Mouse (Mus musculus) brown adipose tissue, adult 24 weeks (tissue): ENCODE results near the gene Sos2. TPM values are rescaled to one million over a fixed set of nuclear protein-coding genes. Genes with fewer than 3 reads are reported as not detected.

Source experiments
- H3K27ac ChIP-seq: fragments of 200-500 bp; replicated peaks from 2 replicates; pipeline ENCODE4 v1.5.1; 2012; ENCODE audit warnings: low read depth, mild to moderate bottlenecking, low read length
- H3K4me1 ChIP-seq: fragments of 200-500 bp; 2 replicates; pipeline ENCODE4 v1.6.1; 2012; ENCODE audit warnings: low read length, mixed read lengths; ENCODE audit not compliant: control insufficient read depth, insufficient read depth, insufficient read length
- H3K4me3 ChIP-seq: fragments of 200-500 bp; 2 replicates; pipeline ENCODE4 v1.5.1; 2012; ENCODE audit warnings: low read depth, mild to moderate bottlenecking, low read length, moderate library complexity; ENCODE audit not compliant: insufficient read depth
- polyA plus RNA-seq: library from polyadenylated mRNA; stranded (reverse); fragments of >200 nt; gene quantifications from 2 replicates; pipeline ENCODE4 v1.2.4, GENCODE M21; 2012; ENCODE audit not compliant: missing spikeins, insufficient read depth, insufficient read length

The Sos2 gene
- 28.8 and 29.5 TPM in 2 replicates for polyA plus RNA-seq

GRCm38 (mm10) chr12:69681566-69682061, at the start of gene Sos2:
Gene Sos2 (minus strand): TSS chr12:69681852.
- peak within 1 kb of the TSS; percentile 89 for H3K27ac ChIP-seq
- H3K4me3 ChIP-seq = peak within 1 kb of the TSS; percentile 99
- H3K4me1 ChIP-seq = peaks cover 5% of the 10 kb centered on the region

- Histone ChIP-seq H3K4me1 (no peaks in the 10 kb centered on the region), H3K4me3 (no peak overlapping the region), H3K27ac (no peak overlapping the region)
These were observed 48.7 kb upstream of the Sos2 start for GRCm38 (mm10) chr12:69730306-69730705.

GRCm38 (mm10) chr12:69729246-69729645, 47.6 kb upstream of the Sos2 start:
- no peak overlapping the region for H3K4me3 ChIP-seq
- H3K4me1 ChIP-seq = no peaks in the 10 kb centered on the region

GRCm38 (mm10) chr12:69724711-69725460, 43.2 kb upstream of the Sos2 start, which contains the start of the genes L2hgdh and Atp5s:
Gene L2hgdh (minus strand): TSS chr12:69724873.
Gene Atp5s (plus strand): TSS chr12:69724950.
- H3K4me1 ChIP-seq = no peaks in the 10 kb centered on the region
- H3K27ac ChIP-seq = peak within 1 kb of the TSS; percentile 62
- peak within 1 kb of the TSS; percentile 84 for H3K4me3 ChIP-seq

More at GRCm38 (mm10) chr12:69729246-69729645, 47.6 kb upstream of the Sos2 start:
- H3K27ac ChIP-seq = no peak overlapping the region

GRCm38 (mm10) chr12:69724018-69724710, 42.5 kb upstream of the Sos2 start:
- Histone ChIP-seq H3K4me3 (peak overlapping the region; percentile 84), H3K27ac (no peak overlapping the region), H3K4me1 (no peaks in the 10 kb centered on the region)

GRCm38 (mm10) chr12:69723376-69723775, 41.7 kb upstream of the Sos2 start:
- Histone ChIP-seq H3K4me1 (no peaks in the 10 kb centered on the region), H3K4me3 (peak overlapping the region; percentile 18; the same call in 1 of the 2 replicates), H3K27ac (no peak overlapping the region)

- no peaks in the 10 kb centered on the region for H3K4me1 ChIP-seq
These were observed 41.2 kb upstream of the Sos2 start for GRCm38 (mm10) chr12:69722857-69723256.

GRCm38 (mm10) chr12:69713628-69714027, 32.0 kb upstream of the Sos2 start:
- no peak overlapping the region for H3K27ac ChIP-seq
- no peak overlapping the region for H3K4me3 ChIP-seq
- H3K4me1 ChIP-seq = no peaks in the 10 kb centered on the region

More at GRCm38 (mm10) chr12:69722857-69723256, 41.2 kb upstream of the Sos2 start:
- Histone ChIP-seq H3K27ac (no peak overlapping the region), H3K4me3 (no peak overlapping the region)

GRCm38 (mm10) chr12:69704799-69705458, 23.3 kb upstream of the Sos2 start:
- no peak overlapping the region for H3K27ac ChIP-seq
- H3K4me1 ChIP-seq = no peaks in the 10 kb centered on the region
- no peak overlapping the region for H3K4me3 ChIP-seq

- no peak overlapping the region for H3K4me3 ChIP-seq
- no peak overlapping the region for H3K27ac ChIP-seq
- H3K4me1 ChIP-seq = no peaks in the 10 kb centered on the region
These were observed 16.7 kb upstream of the Sos2 start for GRCm38 (mm10) chr12:69698352-69698751.

GRCm38 (mm10) chr12:69696746-69697145, 15.1 kb upstream of the Sos2 start:
- H3K4me1 ChIP-seq = no peaks in the 10 kb centered on the region
- H3K4me3 ChIP-seq = no peak overlapping the region
- no peak overlapping the region for H3K27ac ChIP-seq

GRCm38 (mm10) chr12:69693471-69693870, 11.8 kb upstream of the Sos2 start:
- H3K4me1 ChIP-seq = no peaks in the 10 kb centered on the region
- no peak overlapping the region for H3K4me3 ChIP-seq
- no peak overlapping the region for H3K27ac ChIP-seq

GRCm38 (mm10) chr12:69690714-69691113, 9.1 kb upstream of the Sos2 start:
- no peak overlapping the region for H3K27ac ChIP-seq
- no peaks in the 10 kb centered on the region for H3K4me1 ChIP-seq
- no peak overlapping the region for H3K4me3 ChIP-seq

- H3K4me3 ChIP-seq = no peak overlapping the region
- H3K27ac ChIP-seq = no peak overlapping the region
- no peaks in the 10 kb centered on the region for H3K4me1 ChIP-seq
These were observed 7.4 kb upstream of the Sos2 start for GRCm38 (mm10) chr12:69689094-69689493.

GRCm38 (mm10) chr12:69688368-69688767, 6.7 kb upstream of the Sos2 start:
- no peaks in the 10 kb centered on the region for H3K4me1 ChIP-seq
- H3K27ac ChIP-seq = no peak overlapping the region
- no peak overlapping the region for H3K4me3 ChIP-seq
